Mouse (Mus musculus): ENCODE measurements around the gene Cdca4. TPM values are rescaled to one million over a fixed set of nuclear protein-coding genes. Genes with fewer than 3 reads are reported as not detected.
"Not testable (repeated sequence)": the region's sequence is repeated elsewhere in the genome, so short reads cannot be mapped to it uniquely, and the experiment has no call there.

Gene Cdca4
- polyA plus RNA-seq, 1 experiment: 21.4 TPM

DNA sequence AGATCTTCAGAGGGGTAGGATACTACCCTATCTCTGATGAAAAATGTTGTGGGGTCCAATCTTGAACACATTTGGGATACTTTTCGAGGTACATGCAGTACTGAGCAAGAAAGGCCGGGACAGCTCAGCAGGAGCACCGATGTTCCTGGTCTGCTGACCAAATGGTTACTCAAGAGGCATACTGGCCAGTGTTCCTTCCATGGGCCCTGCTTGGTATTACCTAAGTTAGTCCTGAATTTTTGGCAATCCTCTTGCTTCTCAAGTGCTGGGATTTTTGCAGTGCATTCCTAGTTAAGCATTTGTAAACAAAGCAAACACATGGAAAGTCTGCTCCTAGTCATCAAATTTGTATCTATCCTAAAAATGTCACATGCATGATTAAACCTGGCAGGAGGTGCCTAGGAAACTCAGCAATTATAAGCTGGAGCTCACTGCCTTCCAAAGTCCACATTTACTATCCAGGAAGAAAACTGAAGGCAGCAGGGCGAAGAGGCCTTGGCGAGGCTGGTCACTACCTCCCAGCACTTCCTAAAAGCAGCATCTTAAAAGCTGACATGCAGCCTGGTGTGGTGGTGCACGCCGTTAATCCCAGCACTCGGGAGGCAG lies 10.1 kb downstream of the Cdca4 start:
- Histone ChIP-seq H3K4me3 (replicated peaks; ENCODE audit: extremely low read depth, low read depth, low read length) (no peak overlapping the region), H3K4me1 (ENCODE audit: control insufficient read depth, insufficient read depth, low read length) (peaks cover 20% of the 10 kb centered on the region)
- WGBS: 73% methylated on average over 8 of the region's 8 CpGs
- DNase-seq: no peak
- TF ChIP-seq POLR2A (IDR thresholded peaks at IDR 0.05; ENCODE audit: borderline replicate concordance, extremely low read depth, low read depth, low read length) (no peak), CTCF (IDR thresholded peaks at IDR 0.05; ENCODE audit: insufficient read depth, low read length) (no peak)

GRCm38 (mm10) chr12:112816866-112817265 lies 12.4 kb downstream of the Cdca4 start:
- H3K4me3 ChIP-seq (replicated peaks; ENCODE audit: extremely low read depth, low read depth, low read length); H3K4me1 ChIP-seq (ENCODE audit: control insufficient read depth, insufficient read depth, low read length); DNase-seq: not testable (repeated sequence)
- WGBS: 75% methylated on average over 7 of the region's 7 CpGs

GRCm38 (mm10) chr12:112816294-112816693 lies 12.9 kb downstream of the Cdca4 start:
- Histone ChIP-seq H3K4me3 (replicated peaks; ENCODE audit: extremely low read depth, low read depth, low read length) (no peak overlapping the region), H3K4me1 (ENCODE audit: control insufficient read depth, insufficient read depth, low read length) (peaks cover 3% of the 10 kb centered on the region)
- TF ChIP-seq CTCF (IDR thresholded peaks at IDR 0.05; ENCODE audit: insufficient read depth, low read length) (peak; percentile 85), POLR2A (IDR thresholded peaks at IDR 0.05; ENCODE audit: borderline replicate concordance, extremely low read depth, low read depth, low read length) (no peak)
- 50% methylated on average over 4 of the region's 4 CpGs for WGBS
- peak; percentile 53 for DNase-seq

GRCm38 (mm10) chr12:112814682-112815470 lies 14.3 kb downstream of the Cdca4 start:
- TF ChIP-seq CTCF (IDR thresholded peaks at IDR 0.05; ENCODE audit: insufficient read depth, low read length): no peak
- no peak for TF ChIP-seq POLR2A (IDR thresholded peaks at IDR 0.05; ENCODE audit: borderline replicate concordance, extremely low read depth, low read depth, low read length)
- DNase-seq: no peak
- 88% methylated on average over 14 of the region's 14 CpGs for WGBS
- no peak overlapping the region for H3K4me3 ChIP-seq (replicated peaks; ENCODE audit: extremely low read depth, low read depth, low read length)
- H3K4me1 ChIP-seq (ENCODE audit: control insufficient read depth, insufficient read depth, low read length): peaks cover 3% of the 10 kb centered on the region

DNA sequence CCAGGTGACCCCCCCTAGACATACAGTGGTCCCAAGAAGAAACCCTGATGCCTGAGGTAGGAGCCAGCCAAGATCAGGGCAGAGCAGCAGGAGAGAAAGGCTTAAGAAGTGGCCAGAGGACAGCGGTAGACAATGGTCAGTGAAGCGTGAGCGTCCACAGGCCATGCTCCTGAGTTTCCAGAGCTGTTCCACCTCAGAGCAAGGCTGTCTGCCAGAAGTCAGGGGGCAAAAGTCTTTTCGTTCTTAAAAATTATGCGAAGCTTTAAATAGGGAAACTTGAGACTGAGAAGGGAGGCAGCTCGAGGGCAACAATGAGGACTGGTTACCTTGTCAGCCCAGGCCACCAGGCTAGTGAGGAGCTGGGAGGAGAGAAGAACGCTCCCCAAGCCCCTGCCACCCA lies 15.9 kb downstream of the Cdca4 start:
- no peak for DNase-seq
- Histone ChIP-seq H3K4me1 (ENCODE audit: control insufficient read depth, insufficient read depth, low read length) (peaks cover 2% of the 10 kb centered on the region; the same call in 1 of the 2 replicates), H3K4me3 (replicated peaks; ENCODE audit: extremely low read depth, low read depth, low read length) (no peak overlapping the region)
- WGBS: 96% methylated on average over 7 of the region's 7 CpGs
- no peak for TF ChIP-seq CTCF (IDR thresholded peaks at IDR 0.05; ENCODE audit: insufficient read depth, low read length)
- TF ChIP-seq POLR2A (IDR thresholded peaks at IDR 0.05; ENCODE audit: borderline replicate concordance, extremely low read depth, low read depth, low read length): no peak

GRCm38 (mm10) chr12:112810092-112810885 lies 18.9 kb downstream of the Cdca4 start:
- Histone ChIP-seq H3K4me1 (ENCODE audit: control insufficient read depth, insufficient read depth, low read length) (peaks cover 3% of the 10 kb centered on the region; the same call in 1 of the 2 replicates), H3K4me3 (replicated peaks; ENCODE audit: extremely low read depth, low read depth, low read length) (no peak overlapping the region)
- TF ChIP-seq POLR2A (IDR thresholded peaks at IDR 0.05; ENCODE audit: borderline replicate concordance, extremely low read depth, low read depth, low read length) (no peak), CTCF (IDR thresholded peaks at IDR 0.05; ENCODE audit: insufficient read depth, low read length) (no peak)
- no peak for DNase-seq
- WGBS: 59% methylated on average over 19 of the region's 19 CpGs

GRCm38 (mm10) chr12:112809641-112810040 lies 19.6 kb downstream of the Cdca4 start:
- WGBS: 15% methylated on average over 8 of the region's 8 CpGs
- no peak for TF ChIP-seq CTCF (IDR thresholded peaks at IDR 0.05; ENCODE audit: insufficient read depth, low read length)
- TF ChIP-seq POLR2A (IDR thresholded peaks at IDR 0.05; ENCODE audit: borderline replicate concordance, extremely low read depth, low read depth, low read length): no peak
- Histone ChIP-seq H3K4me3 (replicated peaks; ENCODE audit: extremely low read depth, low read depth, low read length) (peak overlapping the region; percentile 77), H3K4me1 (ENCODE audit: control insufficient read depth, insufficient read depth, low read length) (peaks cover 3% of the 10 kb centered on the region; the same call in 1 of the 2 replicates)
- DNase-seq: no peak

- TF ChIP-seq POLR2A (IDR thresholded peaks at IDR 0.05; ENCODE audit: borderline replicate concordance, extremely low read depth, low read depth, low read length) (peak; percentile 55; the same call in 1 of the 2 replicates), CTCF (IDR thresholded peaks at IDR 0.05; ENCODE audit: insufficient read depth, low read length) (no peak)
- WGBS: 1% methylated on average over 64 of the region's 64 CpGs
- H3K4me3 ChIP-seq (replicated peaks; ENCODE audit: extremely low read depth, low read depth, low read length): peak within 1 kb of the TSS; percentile 77
- peak; percentile 91 for DNase-seq
- peaks cover 3% of the 10 kb centered on the region; the same call in 1 of the 2 replicates for H3K4me1 ChIP-seq (ENCODE audit: control insufficient read depth, insufficient read depth, low read length)
Observed at GRCm38 (mm10) chr12:112808587-112809364, 20.4 kb downstream of the Cdca4 start, which contains the start of gene Clba1. Clba1 (plus strand) TSS chr12:112808937.

- DNase-seq: no peak
- no peak for TF ChIP-seq POLR2A (IDR thresholded peaks at IDR 0.05; ENCODE audit: borderline replicate concordance, extremely low read depth, low read depth, low read length)
- H3K4me1 ChIP-seq (ENCODE audit: control insufficient read depth, insufficient read depth, low read length): peaks cover 3% of the 10 kb centered on the region; the same call in 1 of the 2 replicates
- no peak overlapping the region for H3K4me3 ChIP-seq (replicated peaks; ENCODE audit: extremely low read depth, low read depth, low read length)
- 71% methylated on average over 5 of the region's 5 CpGs for WGBS
Observed at GRCm38 (mm10) chr12:112808212-112808586, 21.0 kb downstream of the Cdca4 start.
